In the genomic region with DNA sequence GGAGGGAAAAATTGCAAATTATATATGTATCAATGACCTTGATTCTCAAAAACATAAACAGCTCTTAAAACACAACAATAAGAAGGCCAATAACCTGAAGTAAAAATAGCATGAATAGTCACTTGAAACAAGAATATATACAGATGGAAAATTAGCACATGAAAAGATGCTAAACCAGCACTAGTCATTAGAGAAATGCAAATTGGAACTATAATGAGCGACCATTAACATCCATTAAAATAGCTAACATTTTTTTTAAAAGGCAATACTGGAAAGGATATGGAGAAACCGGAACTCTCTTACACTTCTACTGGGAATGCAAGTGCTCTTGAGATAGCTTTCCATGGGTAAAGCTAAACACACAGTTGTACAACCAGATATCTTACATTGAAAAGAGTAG, we compare ENCODE assay signal across 15 mouse cellular contexts.
"Had no signal": no experiment of that assay in that cellular context is flagged by ENCODE, and none has a peak within 500 bp of the region (broad histone marks: within the 10 kb centered on the region; RNA-seq: fewer than 3 reads in every experiment).

No protein-coding gene starts in this region.

- H3K4me3 ChIP-seq: midbrain, embryonic 10.5 days; midbrain, embryonic 12.5 days; neural tube, embryonic 12.5 days; stomach, embryonic 15.5 days had no signal

- DNase-seq: lung, adult 18-20 months; lung, embryonic 14.5 days; lung, postnatal 10 days; lung, postnatal 4 days; midbrain, embryonic 14.5 days; right cerebral cortex, postnatal 14 days; thymus, adult 2 months; thymus, postnatal 25 days; thymus, postnatal 4 days had no signal

- H3K27me3 ChIP-seq: midbrain, embryonic 12.5 days; neural tube, embryonic 12.5 days; stomach, embryonic 15.5 days had no signal

- H3K27ac ChIP-seq: midbrain, embryonic 10.5 days; midbrain, embryonic 12.5 days; neural tube, embryonic 12.5 days; stomach, embryonic 15.5 days; stomach, postnatal 0 days had no signal

- ATAC-seq: midbrain, embryonic 16.5 days had no signal

- H3K4me2 ChIP-seq: lung, embryonic 14.5 days; midbrain, embryonic 12.5 days; neural tube, embryonic 12.5 days; stomach, embryonic 15.5 days had no signal

- H3K4me1 ChIP-seq: midbrain, embryonic 10.5 days; midbrain, embryonic 12.5 days; neural tube, embryonic 12.5 days; stomach, embryonic 15.5 days had no signal

- H3K9me3 ChIP-seq: midbrain, embryonic 10.5 days; midbrain, embryonic 12.5 days; neural tube, embryonic 12.5 days; stomach, embryonic 15.5 days had no signal

- H3K36me3 ChIP-seq: midbrain, embryonic 10.5 days; midbrain, embryonic 12.5 days; neural tube, embryonic 12.5 days; stomach, embryonic 15.5 days had no signal

- H3K9ac ChIP-seq: lung, embryonic 14.5 days; midbrain, embryonic 12.5 days; neural tube, embryonic 12.5 days; stomach, embryonic 15.5 days had no signal
